Mouse (Mus musculus): ENCODE measurements around the gene Actr2.

The Actr2 gene

GRCm38 (mm10) chr11:20013366-20013765, 99.3 kb downstream of the Actr2 start:
- no peak for DNase-seq (ENCODE audit: low read depth, low spot score)
